Mouse (Mus musculus) bone marrow, adult 2 months (tissue): ENCODE results near the gene Traip. TPM values are rescaled to one million over a fixed set of nuclear protein-coding genes. Genes with fewer than 3 reads are reported as not detected.
A peak's percentile ranks its signal among the peaks of the same experiment; 100 is the strongest.

Experiments used
- H3K27ac ChIP-seq: fragments of 200-500 bp; 2 replicates; pipeline ENCODE4 v1.5.1; 2012; ENCODE audit warnings: low read depth, mild to moderate bottlenecking, control low read depth, inconsistent platforms, low read length; ENCODE audit not compliant: control insufficient read depth, poor library complexity, insufficient read depth
- H3K4me1 ChIP-seq: fragments of 200-500 bp; 2 replicates; pipeline ENCODE4 v1.6.1; 2011; ENCODE audit warnings: low read length; ENCODE audit not compliant: control insufficient read depth, insufficient read depth
- H3K4me3 ChIP-seq: fragments of 200-500 bp; replicated peaks from 2 replicates; pipeline ENCODE3; 2011; ENCODE audit warnings: mild to moderate bottlenecking, low read depth, low read length, control low read depth; ENCODE audit not compliant: control insufficient read depth
- CTCF ChIP-seq: fragments of 200-500 bp; IDR thresholded peaks from 2 replicates; pipeline ENCODE4 v1.5.1; 2011; ENCODE audit warnings: low read length, control low read depth; ENCODE audit not compliant: control insufficient read depth, insufficient read depth
- POLR2A ChIP-seq: fragments of 200-500 bp; IDR thresholded peaks from 2 replicates; pipeline ENCODE4 v1.6.1; 2011; ENCODE audit warnings: low read depth, mild to moderate bottlenecking, control low read depth, low read length, borderline replicate concordance; ENCODE audit not compliant: control insufficient read depth
- WGBS: fragments of 180-500 bp; shearing (Covaris S2); methylation state at CpG from one replicate; pipeline ENCODE4 v1.1.7; 2018; 5-methylcytosine and 5-hydroxymethylcytosine counted together
- polyA plus RNA-seq: library from polyadenylated mRNA; stranded (reverse); fragments of >200 nt; gene quantifications from 2 replicates; pipeline ENCODE4 v1.2.4, GENCODE M21; 2011; ENCODE audit warnings: low replicate concordance; ENCODE audit not compliant: missing spikeins, insufficient read depth, insufficient read length

Gene Traip
- polyA plus RNA-seq: 27.0 and 30.0 TPM in 2 replicates

DNA sequence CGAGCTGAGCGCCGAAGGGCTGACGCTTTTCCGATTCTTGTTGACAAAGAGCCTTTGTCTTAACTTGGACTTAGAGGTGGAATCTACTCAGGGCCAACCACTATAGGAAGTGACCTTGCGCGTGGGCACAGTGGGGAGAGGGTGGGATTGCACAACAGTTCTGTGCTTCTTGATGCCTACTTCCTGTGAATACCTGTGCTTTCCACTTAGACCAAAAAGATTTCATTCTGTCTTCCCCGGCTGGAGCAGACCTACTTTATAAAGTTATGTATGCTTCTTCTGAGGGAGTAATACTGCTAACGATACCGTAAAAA lies at the start of gene Traip:
Gene Traip, plus strand, starts transcription at position 215 of the 314 bp plus-strand sequence.
- TF ChIP-seq POLR2A (no peak), CTCF (no peak)
- peak within 1 kb of the TSS; percentile 97 for H3K4me3 ChIP-seq
- H3K27ac ChIP-seq: peak within 1 kb of the TSS; percentile 42; the same call in 1 of the 2 replicates
- WGBS: 70% methylated on average over 10 of the region's 10 CpGs
- H3K4me1 ChIP-seq: peaks cover 2% of the 10 kb centered on the region; the same call in 1 of the 2 replicates

DNA sequence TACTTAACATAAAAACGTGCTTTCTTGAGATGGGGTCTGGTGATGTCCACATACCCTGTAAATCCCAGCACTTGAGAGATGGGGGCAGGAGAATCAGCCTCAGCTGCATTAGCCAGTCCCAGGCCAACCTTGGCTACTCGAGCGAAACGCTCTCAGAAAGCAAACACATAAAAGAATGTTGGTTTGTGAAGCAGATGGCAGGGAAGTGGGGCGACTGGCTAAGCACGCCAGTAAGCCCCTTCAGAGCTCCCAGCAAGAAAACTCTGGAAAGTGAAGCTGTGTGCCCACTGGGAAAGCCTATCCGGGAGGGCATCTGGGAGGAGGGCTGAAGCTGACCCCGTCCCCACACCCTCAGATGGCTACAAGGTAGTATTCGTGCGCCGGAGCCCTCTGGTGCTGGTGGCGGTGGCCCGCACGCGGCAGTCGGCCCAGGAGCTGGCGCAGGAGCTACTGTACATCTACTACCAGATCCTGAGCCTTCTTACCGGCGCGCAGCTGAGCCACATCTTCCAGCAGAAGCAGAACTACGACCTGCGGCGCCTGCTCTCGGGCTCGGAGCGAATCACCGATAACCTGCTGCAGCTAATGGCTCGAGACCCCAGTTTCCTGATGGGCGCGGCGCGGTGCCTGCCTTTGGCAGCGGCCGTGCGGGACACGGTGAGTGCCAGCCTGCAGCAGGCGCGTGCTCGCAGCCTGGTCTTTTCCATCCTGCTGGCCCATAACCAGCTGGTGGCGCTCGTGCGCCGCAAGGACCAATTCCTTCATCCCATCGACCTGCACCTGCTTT lies 48.9 kb upstream of the Traip start:
- Histone ChIP-seq H3K4me1 (no peaks in the 10 kb centered on the region), H3K4me3 (no peak overlapping the region), H3K27ac (peak overlapping the region; percentile 20; the same call in 1 of the 2 replicates)
- WGBS: 37% methylated on average over 44 of the region's 44 CpGs
- TF ChIP-seq POLR2A (no peak), CTCF (peak; percentile 67)

DNA sequence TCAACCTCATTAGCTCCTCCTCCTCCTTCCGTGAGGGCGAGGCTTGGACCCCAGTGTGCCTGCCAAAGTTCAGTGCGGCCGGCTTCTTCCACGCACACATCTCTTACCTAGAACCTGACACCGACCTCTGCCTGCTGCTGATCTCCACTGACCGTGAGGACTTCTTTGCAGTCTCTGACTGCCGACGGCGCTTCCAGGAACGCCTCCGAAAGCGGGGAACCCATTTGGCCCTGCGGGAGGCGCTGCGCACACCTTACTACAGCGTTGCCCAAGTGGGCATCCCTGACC lies 48.4 kb upstream of the Traip start:
- TF ChIP-seq CTCF: no peak
- TF ChIP-seq POLR2A: no peak
- WGBS: 58% methylated on average over 17 of the region's 17 CpGs

GRCm38 (mm10) chr9:107904726-107905125 lies 45.2 kb upstream of the Traip start:
- H3K27ac ChIP-seq: no peak overlapping the region
- 3% methylated on average over 4 of the region's 4 CpGs for WGBS
- no peak for TF ChIP-seq POLR2A
- peak; percentile 93 for TF ChIP-seq CTCF
- no peak overlapping the region for H3K4me3 ChIP-seq
- H3K4me1 ChIP-seq: no peaks in the 10 kb centered on the region; the same call in 1 of the 2 replicates

More for the DNA sequence above, 48.4 kb upstream of the Traip start:
- Histone ChIP-seq H3K4me1 (no peaks in the 10 kb centered on the region; the same call in 1 of the 2 replicates), H3K4me3 (no peak overlapping the region), H3K27ac (no peak overlapping the region)

GRCm38 (mm10) chr9:107906252-107906966 lies 43.5 kb upstream of the Traip start, which contains the start of gene Mst1r:
Gene Mst1r, plus strand, starts transcription at chr9:107906873.
- no peak for TF ChIP-seq POLR2A
- no peak for TF ChIP-seq CTCF
- Histone ChIP-seq H3K4me1 (no peaks in the 10 kb centered on the region; the same call in 1 of the 2 replicates), H3K4me3 (no peak within 1 kb of the TSS), H3K27ac (no peak within 1 kb of the TSS)
- 36% methylated on average over 19 of the region's 19 CpGs for WGBS

DNA sequence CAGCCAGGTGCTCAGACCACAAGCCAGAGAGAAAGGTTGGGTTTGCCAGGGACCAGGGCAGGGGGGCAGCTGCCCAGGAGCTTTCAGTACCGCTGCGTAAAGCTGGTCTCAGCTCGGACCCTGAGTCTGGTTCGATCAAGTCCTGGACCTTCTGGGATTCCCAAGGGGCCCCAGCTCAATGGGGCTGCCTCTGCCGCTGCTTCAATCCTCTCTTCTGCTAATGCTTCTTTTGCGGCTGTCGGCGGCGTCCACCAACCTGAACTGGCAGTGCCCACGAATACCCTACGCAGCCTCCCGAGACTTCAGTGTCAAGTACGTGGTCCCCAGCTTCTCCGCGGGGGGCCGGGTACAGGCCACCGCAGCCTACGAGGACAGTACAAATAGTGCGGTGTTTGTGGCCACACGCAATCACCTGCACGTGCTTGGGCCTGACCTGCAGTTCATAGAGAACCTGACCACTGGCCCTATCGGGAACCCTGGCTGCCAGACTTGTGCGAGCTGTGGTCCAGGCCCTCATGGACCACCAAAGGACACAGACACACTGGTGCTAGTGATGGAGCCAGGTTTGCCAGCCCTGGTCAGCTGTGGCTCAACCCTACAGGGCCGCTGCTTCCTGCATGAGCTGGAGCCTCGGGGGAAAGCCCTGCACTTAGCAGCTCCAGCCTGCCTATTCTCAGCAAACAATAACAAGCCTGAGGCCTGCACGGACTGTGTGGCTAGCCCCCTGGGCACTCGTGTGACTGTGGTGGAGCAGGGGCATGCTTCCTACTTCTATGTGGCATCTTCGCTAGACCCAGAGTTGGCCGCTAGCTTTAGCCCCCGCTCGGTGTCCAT lies 42.8 kb upstream of the Traip start:
- no peak overlapping the region for H3K4me3 ChIP-seq
- TF ChIP-seq CTCF (no peak), POLR2A (no peak)
- no peaks in the 10 kb centered on the region; the same call in 1 of the 2 replicates for H3K4me1 ChIP-seq
- 76% methylated on average over 31 of the region's 31 CpGs for WGBS
- H3K27ac ChIP-seq: no peak overlapping the region

GRCm38 (mm10) chr9:107907801-107908120 lies 42.2 kb upstream of the Traip start:
- no peak overlapping the region for H3K4me3 ChIP-seq
- H3K4me1 ChIP-seq: no peaks in the 10 kb centered on the region; the same call in 1 of the 2 replicates
- 87% methylated on average over 14 of the region's 14 CpGs for WGBS
- TF ChIP-seq CTCF (no peak), POLR2A (no peak)
- H3K27ac ChIP-seq: no peak overlapping the region

GRCm38 (mm10) chr9:107908410-107909158 lies 41.4 kb upstream of the Traip start:
- no peak for TF ChIP-seq POLR2A
- TF ChIP-seq CTCF: no peak
- WGBS: 42% methylated on average over 18 of the region's 18 CpGs
- Histone ChIP-seq H3K4me3 (no peak overlapping the region), H3K4me1 (no peaks in the 10 kb centered on the region; the same call in 1 of the 2 replicates), H3K27ac (no peak overlapping the region)
